Mouse (Mus musculus): ENCODE data around the gene Snx10. TPM values are rescaled to one million over a fixed set of nuclear protein-coding genes. Genes with fewer than 3 reads are reported as not detected.

Snx10 gene
- polyA plus RNA-seq, 1 experiment from 2014 or later, result 40.1 TPM

GRCm38 (mm10) chr6:51497321-51498111 is 26.2 kb upstream of the Snx10 start:
- DNase-seq (ENCODE audit: low spot score) (no peak), ATAC-seq (replicated peaks; ENCODE audit: low FRiP score) (no peak)
- H3K27ac ChIP-seq (ENCODE audit: low read depth, low read length), result no peak overlapping the region
- H3K4me1 ChIP-seq (replicated peaks; ENCODE audit: control insufficient read depth, insufficient read depth, low read length), result no peaks in the 10 kb centered on the region
- no peaks in the 10 kb centered on the region for H3K36me3 ChIP-seq (ENCODE audit: control insufficient read depth, insufficient read depth, low read length)
- no peaks in the 10 kb centered on the region for H3K9me3 ChIP-seq (ENCODE audit: control insufficient read depth, low read length)
- H3K9ac ChIP-seq (ENCODE audit: low read length), result no peak overlapping the region
- no peak overlapping the region for H3K4me2 ChIP-seq (ENCODE audit: low read depth, low read length, severe bottlenecking)
- H3K27me3 ChIP-seq (ENCODE audit: control insufficient read depth, insufficient read depth, low read length), result no peaks in the 10 kb centered on the region
- no peak overlapping the region for H3K4me3 ChIP-seq (ENCODE audit: low read depth, low read length)
- 79% methylated on average over 8 of the region's 8 CpGs for WGBS

GRCm38 (mm10) chr6:51505671-51506070 is 18.0 kb upstream of the Snx10 start:
- no peak for ATAC-seq (replicated peaks; ENCODE audit: low FRiP score)
- H3K4me1 ChIP-seq (replicated peaks; ENCODE audit: control insufficient read depth, insufficient read depth, low read length), result no peaks in the 10 kb centered on the region; the same call in 1 of the 2 replicates
- no peak for DNase-seq (ENCODE audit: low spot score)
- no peak overlapping the region for H3K4me3 ChIP-seq (ENCODE audit: low read depth, low read length)
- no peak overlapping the region for H3K27ac ChIP-seq (ENCODE audit: low read depth, low read length)
- 64% methylated on average over 1 of the region's 1 CpGs for WGBS
- H3K36me3 ChIP-seq (ENCODE audit: control insufficient read depth, insufficient read depth, low read length), result no peaks in the 10 kb centered on the region
- H3K9me3 ChIP-seq (ENCODE audit: control insufficient read depth, low read length), result no peaks in the 10 kb centered on the region
- H3K4me2 ChIP-seq (ENCODE audit: low read depth, low read length, severe bottlenecking), result no peak overlapping the region
- no peak overlapping the region for H3K9ac ChIP-seq (ENCODE audit: low read length)
- H3K27me3 ChIP-seq (ENCODE audit: control insufficient read depth, insufficient read depth, low read length), result no peaks in the 10 kb centered on the region

GRCm38 (mm10) chr6:51507556-51507955 is 16.1 kb upstream of the Snx10 start:
- H3K4me1 ChIP-seq (replicated peaks; ENCODE audit: control insufficient read depth, insufficient read depth, low read length), result no peaks in the 10 kb centered on the region; the same call in 1 of the 2 replicates
- H3K4me2 ChIP-seq (ENCODE audit: low read depth, low read length, severe bottlenecking), result no peak overlapping the region
- WGBS, result 63% methylated on average over 2 of the region's 2 CpGs
- no peaks in the 10 kb centered on the region for H3K36me3 ChIP-seq (ENCODE audit: control insufficient read depth, insufficient read depth, low read length)
- H3K4me3 ChIP-seq (ENCODE audit: low read depth, low read length), result no peak overlapping the region
- no peak overlapping the region for H3K9ac ChIP-seq (ENCODE audit: low read length)
- no peak for DNase-seq (ENCODE audit: low spot score)
- H3K27ac ChIP-seq (ENCODE audit: low read depth, low read length), result no peak overlapping the region
- no peaks in the 10 kb centered on the region for H3K27me3 ChIP-seq (ENCODE audit: control insufficient read depth, insufficient read depth, low read length)
- H3K9me3 ChIP-seq (ENCODE audit: control insufficient read depth, low read length), result no peaks in the 10 kb centered on the region
- ATAC-seq (replicated peaks; ENCODE audit: low FRiP score), result no peak

- Histone ChIP-seq H3K4me3 (ENCODE audit: low read depth, low read length) (peak overlapping the region; percentile 19), H3K4me2 (ENCODE audit: low read depth, low read length, severe bottlenecking) (peak overlapping the region; percentile 43), H3K9me3 (ENCODE audit: control insufficient read depth, low read length) (no peaks in the 10 kb centered on the region), H3K27me3 (ENCODE audit: control insufficient read depth, insufficient read depth, low read length) (no peaks in the 10 kb centered on the region), H3K27ac (ENCODE audit: low read depth, low read length) (no peak overlapping the region), H3K9ac (ENCODE audit: low read length) (peak overlapping the region; percentile 39; the same call in 1 of the 2 replicates), H3K4me1 (replicated peaks; ENCODE audit: control insufficient read depth, insufficient read depth, low read length) (no peaks in the 10 kb centered on the region; the same call in 1 of the 2 replicates), H3K36me3 (ENCODE audit: control insufficient read depth, insufficient read depth, low read length) (no peaks in the 10 kb centered on the region)
- DNase-seq (ENCODE audit: low spot score), result peak; percentile 85
- ATAC-seq (replicated peaks; ENCODE audit: low FRiP score), result no peak
- WGBS, result 29% methylated on average over 18 of the region's 18 CpGs
These were observed 14.7 kb upstream of the Snx10 start for GRCm38 (mm10) chr6:51508750-51509648.

GRCm38 (mm10) chr6:51510094-51510493 is 13.6 kb upstream of the Snx10 start:
- H3K4me1 ChIP-seq (replicated peaks; ENCODE audit: control insufficient read depth, insufficient read depth, low read length), result no peaks in the 10 kb centered on the region; the same call in 1 of the 2 replicates
- H3K9me3 ChIP-seq (ENCODE audit: control insufficient read depth, low read length), result no peaks in the 10 kb centered on the region
- ATAC-seq (replicated peaks; ENCODE audit: low FRiP score) (no peak), DNase-seq (ENCODE audit: low spot score) (no peak)
- no peak overlapping the region for H3K4me2 ChIP-seq (ENCODE audit: low read depth, low read length, severe bottlenecking)
- H3K27ac ChIP-seq (ENCODE audit: low read depth, low read length), result no peak overlapping the region
- no peaks in the 10 kb centered on the region for H3K27me3 ChIP-seq (ENCODE audit: control insufficient read depth, insufficient read depth, low read length)
- H3K36me3 ChIP-seq (ENCODE audit: control insufficient read depth, insufficient read depth, low read length), result no peaks in the 10 kb centered on the region
- no peak overlapping the region for H3K4me3 ChIP-seq (ENCODE audit: low read depth, low read length)
- H3K9ac ChIP-seq (ENCODE audit: low read length), result no peak overlapping the region
- 35% methylated on average over 5 of the region's 5 CpGs for WGBS

- no peak for ATAC-seq (replicated peaks; ENCODE audit: low FRiP score)
These were observed 12.8 kb upstream of the Snx10 start for GRCm38 (mm10) chr6:51510946-51511345.

GRCm38 (mm10) chr6:51513745-51514144 is 10.0 kb upstream of the Snx10 start:
- DNase-seq (ENCODE audit: low spot score), result no peak
- Histone ChIP-seq H3K9me3 (ENCODE audit: control insufficient read depth, low read length) (no peaks in the 10 kb centered on the region), H3K4me1 (replicated peaks; ENCODE audit: control insufficient read depth, insufficient read depth, low read length) (no peaks in the 10 kb centered on the region; the same call in 1 of the 2 replicates), H3K4me2 (ENCODE audit: low read depth, low read length, severe bottlenecking) (no peak overlapping the region), H3K36me3 (ENCODE audit: control insufficient read depth, insufficient read depth, low read length) (no peaks in the 10 kb centered on the region), H3K4me3 (ENCODE audit: low read depth, low read length) (no peak overlapping the region), H3K27ac (ENCODE audit: low read depth, low read length) (no peak overlapping the region), H3K27me3 (ENCODE audit: control insufficient read depth, insufficient read depth, low read length) (no peaks in the 10 kb centered on the region), H3K9ac (ENCODE audit: low read length) (no peak overlapping the region)
- WGBS, result 85% methylated on average over 3 of the region's 3 CpGs
- ATAC-seq (replicated peaks; ENCODE audit: low FRiP score), result no peak

More at GRCm38 (mm10) chr6:51510946-51511345, 12.8 kb upstream of the Snx10 start:
- DNase-seq (ENCODE audit: low spot score), result no peak
- Histone ChIP-seq H3K36me3 (ENCODE audit: control insufficient read depth, insufficient read depth, low read length) (no peaks in the 10 kb centered on the region), H3K27ac (ENCODE audit: low read depth, low read length) (no peak overlapping the region), H3K27me3 (ENCODE audit: control insufficient read depth, insufficient read depth, low read length) (no peaks in the 10 kb centered on the region), H3K9ac (ENCODE audit: low read length) (no peak overlapping the region), H3K9me3 (ENCODE audit: control insufficient read depth, low read length) (no peaks in the 10 kb centered on the region), H3K4me3 (ENCODE audit: low read depth, low read length) (no peak overlapping the region), H3K4me2 (ENCODE audit: low read depth, low read length, severe bottlenecking) (no peak overlapping the region), H3K4me1 (replicated peaks; ENCODE audit: control insufficient read depth, insufficient read depth, low read length) (no peaks in the 10 kb centered on the region; the same call in 1 of the 2 replicates)
- WGBS, result 24% methylated on average over 1 of the region's 1 CpGs

- no peak overlapping the region for H3K4me3 ChIP-seq (ENCODE audit: low read depth, low read length)
- no peak overlapping the region for H3K27ac ChIP-seq (ENCODE audit: low read depth, low read length)
- no peak overlapping the region for H3K9ac ChIP-seq (ENCODE audit: low read length)
- no peak for DNase-seq (ENCODE audit: low spot score)
- H3K9me3 ChIP-seq (ENCODE audit: control insufficient read depth, low read length), result no peaks in the 10 kb centered on the region
- no peaks in the 10 kb centered on the region for H3K36me3 ChIP-seq (ENCODE audit: control insufficient read depth, insufficient read depth, low read length)
- no peak overlapping the region for H3K4me2 ChIP-seq (ENCODE audit: low read depth, low read length, severe bottlenecking)
- no peak for ATAC-seq (replicated peaks; ENCODE audit: low FRiP score)
- no peaks in the 10 kb centered on the region for H3K4me1 ChIP-seq (replicated peaks; ENCODE audit: control insufficient read depth, insufficient read depth, low read length)
- WGBS, result 94% methylated on average over 7 of the region's 7 CpGs
- H3K27me3 ChIP-seq (ENCODE audit: control insufficient read depth, insufficient read depth, low read length), result no peaks in the 10 kb centered on the region
These were observed 8.8 kb upstream of the Snx10 start for GRCm38 (mm10) chr6:51514860-51515259.

Measured in forebrain, embryonic 11.5 days (tissue).